Mouse (Mus musculus): ENCODE measurements at regions not wholly inside any gene's neighbourhood (a gene's known extent, or its start where the extent isn't known, plus 50 kb on each side); places are given as distances from the start of the nearest gene placed in this dataset.

DNA sequence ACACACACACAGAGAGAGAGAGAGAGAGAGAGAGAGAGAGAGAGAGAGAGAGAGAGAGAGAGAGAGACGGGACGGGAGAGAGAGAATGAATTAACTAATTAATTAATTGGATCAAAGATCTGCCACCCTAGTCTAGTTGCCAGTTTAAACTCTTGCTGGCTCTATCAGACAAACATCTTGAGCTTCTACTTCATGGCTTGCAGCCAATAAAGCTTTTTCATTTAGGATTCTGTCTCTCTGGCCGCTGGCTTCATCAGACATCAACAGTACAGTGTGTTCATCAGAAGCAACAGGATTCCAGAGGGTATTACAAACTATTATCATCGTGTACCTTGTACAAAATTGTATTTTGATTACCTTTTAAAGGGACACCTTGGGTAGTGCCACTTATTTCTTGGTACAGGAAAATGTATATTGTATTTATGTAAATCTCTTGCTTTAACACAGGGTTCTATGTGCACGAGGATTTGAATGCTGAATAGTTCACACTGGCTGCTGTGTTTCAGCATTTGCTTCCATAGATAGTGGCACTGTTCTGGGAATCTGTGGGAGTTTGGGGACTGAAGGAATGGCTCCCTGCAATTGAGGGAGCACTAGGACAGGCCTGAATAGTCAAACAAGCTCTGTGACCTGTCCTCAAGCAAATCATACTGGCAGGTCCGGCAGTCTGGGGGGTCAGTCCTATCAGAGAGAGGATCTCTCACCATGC is 293.9 kb upstream of the Sphkap start:
- TF ChIP-seq CEBPB (IDR thresholded peaks at IDR 0.05; ENCODE audit: low read depth) (no peak), FOSL1 (IDR thresholded peaks at IDR 0.05; ENCODE audit: insufficient read depth, low read length, poor library complexity, severe bottlenecking) (no peak), USF1 (IDR thresholded peaks at IDR 0.05; ENCODE audit: low read depth) (no peak), MYOD1 (IDR thresholded peaks at IDR 0.05; ENCODE audit: control insufficient read depth, insufficient read length, low read depth) (no peak)

Measured in C2C12 (cell line).